In genomic region chr1:20889677-20890403, GRCm38 (mm10) we compare ENCODE assay signal across 8 mouse cellular contexts. TPM values are rescaled to one million over a fixed set of nuclear protein-coding genes. Genes with fewer than 3 reads are reported as not detected.
DNase-seq lines count a peak whose midpoint lies in the region; ATAC-seq and TF ChIP-seq lines count a peak whose summit lies in the region.

No protein-coding gene starts in this region.

- ATAC-seq in heart, embryonic 14.5 days (ENCODE audit: insufficient number of reproducible peaks, insufficient read depth, low FRiP score, low read depth), result no peak
- ATAC-seq in forebrain, embryonic 15.5 days (replicated peaks), result peak; percentile 33
- ATAC-seq in liver, postnatal 0 days, result no peak; the same call in 1 of the 2 replicates
- no peak for ATAC-seq in megakaryocyte-erythroid progenitor cell, adult 5-6 weeks (replicated peaks; ENCODE audit: low FRiP score, low TSS enrichment, poor library complexity, severe bottlenecking)

- H3K4me2 ChIP-seq in heart, embryonic 14.5 days (ENCODE audit: low read length), result peak overlapping the region; percentile 96
- H3K4me2 ChIP-seq in forebrain, embryonic 15.5 days (replicated peaks), result peak overlapping the region; percentile 75
- peak overlapping the region; percentile 98 for H3K4me2 ChIP-seq in liver, postnatal 0 days (ENCODE audit: low read depth, low read length)

- no peaks in the 10 kb centered on the region for H3K27me3 ChIP-seq in heart, embryonic 14.5 days (ENCODE audit: control insufficient read depth, insufficient read depth, low read length)
- no peaks in the 10 kb centered on the region for H3K27me3 ChIP-seq in forebrain, embryonic 15.5 days
- H3K27me3 ChIP-seq in liver, postnatal 0 days (ENCODE audit: insufficient read depth, low read length), result peaks cover 11% of the 10 kb centered on the region

- no peaks in the 10 kb centered on the region for H3K9me3 ChIP-seq in heart, embryonic 14.5 days (ENCODE audit: control insufficient read depth, low read length)
- H3K9me3 ChIP-seq in ES-E14 (ENCODE audit: control insufficient read depth, insufficient read depth, low read depth, low read length), result no peaks in the 10 kb centered on the region
- no peaks in the 10 kb centered on the region for H3K9me3 ChIP-seq in forebrain, embryonic 15.5 days
- H3K9me3 ChIP-seq in liver, postnatal 0 days (ENCODE audit: low read length), result no peaks in the 10 kb centered on the region

- H3K27ac ChIP-seq in heart, embryonic 14.5 days (replicated peaks in 1 of 2; ENCODE audit: control insufficient read depth in 1 of 2, insufficient read depth in 1 of 2, low read depth in 2 of 2, low read length in 2 of 2), result peak overlapping the region; percentile 57 to 80
- H3K27ac ChIP-seq in ES-E14 (ENCODE audit: insufficient read depth, low read depth, low read length, poor library complexity, severe bottlenecking), result no peak overlapping the region
- H3K27ac ChIP-seq in forebrain, embryonic 15.5 days (replicated peaks), result peak overlapping the region; percentile 88
- H3K27ac ChIP-seq in liver, postnatal 0 days (ENCODE audit: low read depth), result no peak overlapping the region

- no peak for TF ChIP-seq EP300 in liver, postnatal 0 days (IDR thresholded peaks at IDR 0.05; ENCODE audit: low read depth)

- DNase-seq in heart, adult 9 months (ENCODE audit: low spot score in 2 of 2), result no peak
- DNase-seq in ES-E14 (ENCODE audit: low read depth, low spot score), result no peak
- DNase-seq in liver, postnatal 0 days, result no peak
- no peak for DNase-seq in right cerebral cortex, postnatal 36 days (ENCODE audit: low spot score in 2 of 2)
- no peak for DNase-seq in layer of hippocampus, postnatal 36 days

- H3K9ac ChIP-seq in heart, embryonic 14.5 days (ENCODE audit: low read length), result peak overlapping the region; percentile 79
- no peak overlapping the region; the same call in 1 of the 2 replicates for H3K9ac ChIP-seq in ES-E14 (ENCODE audit: insufficient read depth, low read depth, low read length, poor library complexity, severe bottlenecking)
- peak overlapping the region; percentile 71 for H3K9ac ChIP-seq in forebrain, embryonic 15.5 days (replicated peaks)
- H3K9ac ChIP-seq in liver, postnatal 0 days (replicated peaks), result no peak overlapping the region; the same call in 1 of the 2 replicates

- peaks cover 2 to 13% of the 10 kb centered on the region in 2 experiments; a peak in 3 of 4 replicates for H3K4me1 ChIP-seq in heart, embryonic 14.5 days (ENCODE audit: control insufficient read depth in 2 of 2, insufficient read depth in 2 of 2, low read length in 2 of 2)
- H3K4me1 ChIP-seq in ES-E14 (ENCODE audit: control insufficient read depth in 2 of 2, insufficient read depth in 2 of 2, low read length in 2 of 2, poor library complexity in 1 of 2), result no peaks in the 10 kb centered on the region; a peak in 1 of 4 replicates
- peaks cover 19% of the 10 kb centered on the region for H3K4me1 ChIP-seq in forebrain, embryonic 15.5 days
- peaks cover 14% of the 10 kb centered on the region for H3K4me1 ChIP-seq in liver, postnatal 0 days (ENCODE audit: insufficient read depth)

- WGBS in heart, embryonic 14.5 days, result 25% methylated on average over 16 of the region's 16 CpGs
- 17% methylated on average over 16 of the region's 16 CpGs for WGBS in forebrain, embryonic 15.5 days
- 33% methylated on average over 16 of the region's 16 CpGs for WGBS in liver, postnatal 0 days (ENCODE audit: insufficient replicate concordance)

- H3K36me3 ChIP-seq in heart, embryonic 14.5 days (ENCODE audit: control insufficient read depth, insufficient read depth, low read length), result no peaks in the 10 kb centered on the region
- H3K36me3 ChIP-seq in ES-E14 (ENCODE audit: control insufficient read depth, insufficient read depth, low read length, poor library complexity, severe bottlenecking), result no peaks in the 10 kb centered on the region
- no peaks in the 10 kb centered on the region for H3K36me3 ChIP-seq in forebrain, embryonic 15.5 days
- H3K36me3 ChIP-seq in liver, postnatal 0 days (replicated peaks; ENCODE audit: insufficient read depth, low read length), result no peaks in the 10 kb centered on the region

- in situ Hi-C loops in ES-E14 (cut with MboI; ENCODE audit: low sequenced_read_pairs in 2 of 2, unreplicated experiment in 2 of 2), result no loop called here

- peak overlapping the region; percentile 76 to 80 for H3K4me3 ChIP-seq in heart, embryonic 14.5 days (ENCODE audit: control insufficient read depth in 1 of 2, insufficient read depth in 1 of 2, low read depth in 1 of 2, low read length in 2 of 2)
- peak overlapping the region; percentile 75 to 99 for H3K4me3 ChIP-seq in ES-E14 (ENCODE audit: insufficient read depth in 1 of 2, low read depth in 1 of 2, low read length in 2 of 2, poor library complexity in 1 of 2, severe bottlenecking in 1 of 2)
- H3K4me3 ChIP-seq in forebrain, embryonic 15.5 days, result peak overlapping the region; percentile 64
- peak overlapping the region; percentile 66 for H3K4me3 ChIP-seq in liver, postnatal 0 days (ENCODE audit: low read depth, low read length)

- no peak for TF ChIP-seq CTCF in liver, postnatal 0 days (IDR thresholded peaks at IDR 0.05; ENCODE audit: low read depth)

TF ChIP-seq in ES-E14, 5 proteins besides CTCF, POLR2A, EP300 and RAD21:
- TF ChIP-seq CHD2 (IDR thresholded peaks at IDR 0.05; ENCODE audit: low read depth, low read length) (no peak), HCFC1 (IDR thresholded peaks at IDR 0.05; ENCODE audit: borderline replicate concordance, insufficient read depth, low read length) (no peak), ZC3H11A (IDR thresholded peaks at IDR 0.05; ENCODE audit: borderline replicate concordance, low read depth, low read length) (no peak), ZNF384 (IDR thresholded peaks at IDR 0.05; ENCODE audit: low read depth, low read length) (no peak), MAFK (IDR thresholded peaks at IDR 0.05; ENCODE audit: insufficient read depth, low read depth, low read length) (no peak)
TF ChIP-seq in ES-E14: peak in this region for 0.

RNA-seq across cellular contexts. Expression of gene Paqr8, which starts 0.6 kb away (rescaled TPM):
- 3.3 and 3.8 TPM in 2 replicates for polyA plus RNA-seq in heart, embryonic 14.5 days (2014; fragmentation: Nextera tagmentation; extraction: Ambion mirVana)
- total RNA-seq in ES-E14 (2012; rRNA removed), result 1.7 and 3.2 TPM in 2 replicates
- polyA plus RNA-seq in forebrain, embryonic 15.5 days (2015; fragmentation: Nextera tagmentation; extraction: Ambion mirVana), result 22.5 and 23.1 TPM in 2 replicates
- 0.18 and 0.21 TPM in 2 replicates for polyA plus RNA-seq in liver, postnatal 0 days (2015; fragmentation: Nextera tagmentation; extraction: Ambion mirVana)
- 0.37 and 2.0 TPM in 2 replicates for total RNA-seq in megakaryocyte-erythroid progenitor cell, adult 5-6 weeks (2014; fragmentation: Nextera tagmentation)
- 1.6 and 2.9 TPM in 2 replicates for total RNA-seq in megakaryocyte-erythroid progenitor cell, adult 5-6 weeks (2017)
- 100 to 1,000 TPM; 135 to 153 TPM for total RNA-seq in layer of hippocampus, postnatal 36 days (2021)

Comparison
In these comparisons a context has a peak if more than half of its experiments do, and no peak if none do; other contexts are left out.
1. H3K27ac ChIP-seq: peak in heart, embryonic 14.5 days (2 of 2) and forebrain, embryonic 15.5 days (single experiment); none in ES-E14 (single experiment) and liver, postnatal 0 days (single experiment).
2. H3K9ac ChIP-seq: peak in heart, embryonic 14.5 days (single experiment) and forebrain, embryonic 15.5 days (single experiment); none in ES-E14 (single experiment) and liver, postnatal 0 days (single experiment).
3. RNA of gene Paqr8, which starts 0.6 kb away (total RNA-seq): 135 to 153 TPM in layer of hippocampus, postnatal 36 days; 0.37 to 2.9 TPM in megakaryocyte-erythroid progenitor cell, adult 5-6 weeks and 1.7 to 3.2 TPM in ES-E14; every median in the first group is over 10 times any median in the second.
4. Peak in every context shown above with its lines, with median percentiles within 50 percentile points of each other: H3K4me2 ChIP-seq and H3K4me3 ChIP-seq.